Mouse (Mus musculus) heart, postnatal 14 days (tissue): ENCODE data around the gene Selenot. TPM values are rescaled to one million over a fixed set of nuclear protein-coding genes. Genes with fewer than 3 reads are reported as not detected.
A peak's percentile ranks its signal among the peaks of the same experiment; 100 is the strongest.
"Not testable (repeated sequence)": the region's sequence is repeated elsewhere in the genome, so short reads cannot be mapped to it uniquely, and the experiment has no call there.

Experiments
- DNase-seq, 2 experiments: peaks; one replicate each; pipeline ENCODE4 v3.0.0; 2021 to 2022
- intact Hi-C: fragments of 180-260 bp; cut with DNase I; formaldehyde crosslinking; loops from one replicate; pipeline ENCODE4 v1.15.1; 2025
- long read RNA-seq, 2 experiments: library from polyadenylated mRNA; stranded (forward); transcript quantifications; one replicate each; pipeline ENCODE4 v2.0.0; 2021
- total RNA-seq, 2 experiments: library from RNA; stranded (reverse); gene quantifications; 2 replicates each; pipeline ENCODE4 v1.2.3; 2021

The Selenot gene
- 100 to 1,000 TPM; 113 to 117 TPM for total RNA-seq
- long read RNA-seq, experiment 1, transcript Selenot-201 (6 exons, 3,157 nt), result major isoform, 7 of 13 reads
- long read RNA-seq, experiment 1, partial matches to known transcripts, result 1 of 13 reads
- long read RNA-seq, experiment 1, other reads (novel, unspliced or antisense), result 5 of 13 reads
- long read RNA-seq, experiment 2, partial matches to known transcripts, result 1 of 15 reads
- long read RNA-seq, experiment 2, other reads (novel, unspliced or antisense), result 10 of 15 reads

GRCm38 (mm10) chr3:58576137-58577066 is at the start of gene Selenot:
Gene Selenot (plus strand): TSS chr3:58576636.
- peak; percentile 99 for DNase-seq
- intact Hi-C loops, result loop anchor here (5.0 kb wide), 2 partner anchors 49 to 116 kb away; partner anchors contain the start of genes Eif2a, Serp1 and Siah2

GRCm38 (mm10) chr3:58536573-58536972 is 39.9 kb upstream of the Selenot start:
- intact Hi-C loops, result no loop called here
- DNase-seq, result no peak

- intact Hi-C loops, result no loop called here
- DNase-seq, result no peak
These were observed 24.2 kb upstream of the Selenot start for GRCm38 (mm10) chr3:58552001-58552811.

GRCm38 (mm10) chr3:58556649-58557048 is 19.8 kb upstream of the Selenot start:
- intact Hi-C loops, result no loop called here
- DNase-seq, result no peak

- intact Hi-C loops, result no loop called here
These were observed 16.5 kb upstream of the Selenot start for GRCm38 (mm10) chr3:58559887-58560286.

GRCm38 (mm10) chr3:58561437-58561836 is 15.0 kb upstream of the Selenot start:
- peak in 1 of 2 experiments; percentile 14 for DNase-seq
- intact Hi-C loops, result no loop called here

More at GRCm38 (mm10) chr3:58559887-58560286, 16.5 kb upstream of the Selenot start:
- no peak for DNase-seq

- intact Hi-C loops, result no loop called here
- no peak for DNase-seq
These were observed 5.6 kb upstream of the Selenot start for GRCm38 (mm10) chr3:58570821-58571220.

- intact Hi-C loops, result loop anchor here (5.0 kb wide), 2 partner anchors 50 to 115 kb away; partner anchors contain the start of genes Eif2a, Serp1 and Siah2
- DNase-seq, result no peak
These were observed 649 bp downstream of the Selenot start for GRCm38 (mm10) chr3:58577067-58577503.

GRCm38 (mm10) chr3:58577506-58578050 is 1.1 kb downstream of the Selenot start:
- intact Hi-C loops, result loop anchor here (5.0 kb wide), 2 partner anchors 50 to 115 kb away; partner anchors contain the start of genes Eif2a, Serp1 and Siah2
- DNase-seq, result no peak

- DNase-seq, result no peak
- intact Hi-C loops, result no loop called here
These were observed 5.1 kb downstream of the Selenot start for GRCm38 (mm10) chr3:58581530-58581929.

- intact Hi-C loops, result no loop called here
- no peak for DNase-seq
These were observed 5.9 kb downstream of the Selenot start for GRCm38 (mm10) chr3:58582297-58582696.

- no peak for DNase-seq
- intact Hi-C loops, result no loop called here
These were observed 6.5 kb downstream of the Selenot start for GRCm38 (mm10) chr3:58582788-58583426.

- DNase-seq, intact Hi-C loops: not testable (repeated sequence)
These were observed 14.1 kb downstream of the Selenot start for GRCm38 (mm10) chr3:58590544-58590943.

GRCm38 (mm10) chr3:58592666-58593065 is 16.2 kb downstream of the Selenot start:
- DNase-seq, intact Hi-C loops: not testable (repeated sequence)

GRCm38 (mm10) chr3:58593623-58594022 is 17.2 kb downstream of the Selenot start:
- intact Hi-C loops, result no loop called here
- DNase-seq, result no peak

GRCm38 (mm10) chr3:58608506-58608905 is 32.1 kb downstream of the Selenot start:
- DNase-seq, result no peak
- intact Hi-C loops, result no loop called here

- no peak for DNase-seq
- intact Hi-C loops, result no loop called here
These were observed 33.5 kb downstream of the Selenot start for GRCm38 (mm10) chr3:58609985-58610384.

- no peak for DNase-seq
- intact Hi-C loops, result no loop called here
These were observed 44.6 kb downstream of the Selenot start for GRCm38 (mm10) chr3:58621066-58621465.

GRCm38 (mm10) chr3:58622665-58623394 is 46.4 kb downstream of the Selenot start:
- intact Hi-C loops, result no loop called here

More at GRCm38 (mm10) chr3:58622665-58623394, 46.4 kb downstream of the Selenot start:
- no peak for DNase-seq
